Mouse (Mus musculus) brain, embryonic 14.5 days (tissue): ENCODE data around the gene Tgfb1.

Experiments used
- CTCF ChIP-seq: fragments of 200-500 bp; IDR thresholded peaks from 2 replicates; pipeline ENCODE4 v1.5.1; 2012; ENCODE audit warnings: inconsistent platforms, mild to moderate bottlenecking, moderate library complexity, borderline replicate concordance; ENCODE audit not compliant: insufficient read depth, insufficient read length; ENCODE audit errors: extremely low read depth
- POLR2A ChIP-seq: fragments of 200-500 bp; IDR thresholded peaks from 2 replicates; pipeline ENCODE4 v1.6.1; 2012; ENCODE audit warnings: mild to moderate bottlenecking, inconsistent platforms, borderline replicate concordance; ENCODE audit not compliant: poor library complexity, insufficient read depth, insufficient read length, severe bottlenecking; ENCODE audit errors: extremely low read depth

DNA sequence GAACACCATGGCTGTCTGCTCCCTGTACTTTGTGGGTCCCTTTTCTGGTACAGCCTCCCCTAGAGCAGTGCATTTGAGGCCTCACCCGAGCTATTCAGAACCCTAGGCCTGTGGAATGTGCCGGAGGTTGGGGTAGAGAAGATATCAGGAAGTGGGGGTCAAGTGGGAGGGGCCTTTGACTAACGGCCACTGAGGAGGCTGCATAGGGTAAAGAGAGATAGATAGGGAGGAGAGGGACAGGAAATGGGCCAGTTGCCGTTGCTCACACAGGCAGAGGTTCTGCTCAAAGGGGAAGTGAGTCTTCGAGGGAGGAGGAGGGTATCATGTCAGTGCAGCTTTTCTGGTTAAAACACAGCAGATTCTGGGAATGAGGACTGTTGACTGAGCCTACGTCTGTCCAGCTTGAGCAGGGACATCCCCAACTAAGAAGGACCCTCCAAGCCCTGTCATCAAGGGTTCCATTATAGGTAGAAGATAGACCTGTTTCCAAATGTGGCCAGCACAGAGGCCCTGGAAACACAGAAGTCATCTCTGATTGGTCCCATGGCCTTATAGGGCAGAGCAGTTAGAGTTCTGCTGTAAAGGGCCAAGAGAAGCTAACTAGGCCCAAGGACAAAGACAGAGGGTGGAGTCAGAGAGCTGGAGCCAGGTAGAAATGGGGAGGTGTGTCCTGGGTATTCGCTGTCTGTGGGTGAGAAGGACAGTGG lies 3.2 kb upstream of the Tgfb1 start:
- no peak for TF ChIP-seq CTCF
- no peak for TF ChIP-seq POLR2A
